Mouse (Mus musculus) layer of hippocampus, adult 2 months (tissue): Measurements from ENCODE around the gene Krt84. TPM values are rescaled to one million over a fixed set of nuclear protein-coding genes. Genes with fewer than 3 reads are reported as not detected.
"Not testable (repeated sequence)": the region's sequence is repeated elsewhere in the genome, so short reads cannot be mapped to it uniquely, and the experiment has no call there.

Source experiments
- DNase-seq, 2 experiments: peaks; one replicate each; pipeline ENCODE4 v3.0.0; 2022; ENCODE audit warnings: low spot score in 2 of 2
- H3K27ac ChIP-seq: fragments of 200-600 bp; 2 replicates; pipeline ENCODE4 v1.8.1; 2022
- H3K4me3 ChIP-seq: fragments of 200-600 bp; 2 replicates; pipeline ENCODE4 v1.8.1; 2022; ENCODE audit warnings: mild to moderate bottlenecking
- CTCF ChIP-seq: fragments of 200-600 bp; conservative IDR thresholded peaks from 2 replicates; pipeline ENCODE4 v1.8.1; 2022; ENCODE audit warnings: antibody characterized with exemption, mild to moderate bottlenecking, moderate library complexity
- total RNA-seq, 2 experiments: library from RNA; stranded (reverse); gene quantifications; 2 replicates each; pipeline ENCODE4 v1.2.3; 2021

Gene Krt84
- total RNA-seq, 2 experiments from 2014 or later, result not detected

DNA sequence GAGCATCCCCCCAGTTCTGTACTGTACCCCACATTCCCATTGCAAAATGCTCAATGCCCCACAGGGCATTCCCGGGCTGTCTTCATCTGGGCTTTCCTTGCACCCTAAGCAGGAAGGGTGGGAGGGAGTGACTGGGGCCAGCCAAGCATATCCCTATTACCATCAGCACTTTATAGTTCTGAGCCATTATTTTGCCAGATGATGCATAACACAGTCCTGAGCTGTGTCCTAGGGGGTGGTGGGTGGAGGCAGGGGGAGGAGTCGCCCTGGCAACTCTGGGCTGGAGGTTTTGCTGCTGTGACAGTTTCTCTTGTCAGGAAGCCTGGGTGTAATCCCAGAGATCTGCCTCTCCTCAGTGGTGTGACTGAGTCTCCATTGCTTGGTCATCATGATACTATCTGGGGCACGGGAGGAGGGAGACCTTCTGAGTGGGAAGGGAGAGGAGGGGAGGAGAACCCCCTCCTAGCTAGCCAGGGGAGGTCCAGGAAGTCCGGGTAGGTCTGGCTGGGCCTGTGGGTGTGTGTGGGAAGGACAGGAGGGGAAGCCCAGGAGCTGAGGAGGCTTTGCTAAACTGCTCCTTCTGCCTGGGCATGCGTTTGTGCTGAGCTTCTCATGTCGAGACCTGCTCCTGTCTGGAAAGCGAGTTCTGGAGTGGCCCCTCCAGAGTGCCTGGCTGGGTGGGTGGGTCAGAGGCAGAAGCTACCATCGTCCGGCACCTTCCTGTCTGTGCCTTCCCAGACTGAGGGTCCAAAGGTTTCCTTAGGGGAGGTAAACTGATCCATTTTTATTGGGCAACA, 3.6 kb upstream of the Krt84 start:
- DNase-seq, result no peak
- H3K4me3 ChIP-seq, result no peak overlapping the region
- TF ChIP-seq CTCF, result no peak
- H3K27ac ChIP-seq, result peak overlapping the region; percentile 32; the same call in 1 of the 2 replicates

DNA sequence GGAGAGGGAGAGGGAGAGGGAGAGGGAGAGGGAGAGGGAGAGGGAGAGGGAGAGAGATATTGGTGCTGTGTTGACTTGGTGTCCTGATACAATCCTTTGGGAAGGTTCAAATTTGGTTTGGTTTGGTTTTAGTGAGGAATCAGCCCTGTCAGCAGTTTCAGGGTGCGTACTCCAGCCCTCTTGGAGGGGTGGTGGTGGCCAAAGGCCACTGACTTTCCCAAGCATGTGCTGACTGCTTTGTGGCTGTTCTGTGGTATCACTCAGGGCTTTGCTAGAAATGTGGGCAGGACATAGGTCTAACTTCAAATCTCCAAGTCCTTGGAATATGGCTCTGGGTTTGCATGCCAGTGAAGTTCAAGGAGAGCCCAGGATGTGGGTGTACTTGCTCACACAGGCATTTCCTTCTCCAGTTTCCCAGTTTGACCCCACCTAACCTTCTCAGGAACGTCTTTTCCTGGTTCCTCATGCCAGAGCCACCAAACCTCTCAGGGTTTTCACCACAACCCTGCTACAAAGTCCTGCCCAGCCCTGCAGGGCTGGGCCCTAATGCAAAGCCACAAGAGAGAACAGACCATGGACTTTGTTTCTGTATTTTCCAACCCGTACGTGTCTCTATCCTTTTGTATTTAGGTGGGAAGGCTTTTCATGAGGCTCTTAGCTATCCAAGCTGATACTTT, 9.9 kb downstream of the Krt84 start:
- no peak for DNase-seq
- no peak for TF ChIP-seq CTCF
- H3K4me3 ChIP-seq, result no peak overlapping the region
- no peak overlapping the region for H3K27ac ChIP-seq

DNA sequence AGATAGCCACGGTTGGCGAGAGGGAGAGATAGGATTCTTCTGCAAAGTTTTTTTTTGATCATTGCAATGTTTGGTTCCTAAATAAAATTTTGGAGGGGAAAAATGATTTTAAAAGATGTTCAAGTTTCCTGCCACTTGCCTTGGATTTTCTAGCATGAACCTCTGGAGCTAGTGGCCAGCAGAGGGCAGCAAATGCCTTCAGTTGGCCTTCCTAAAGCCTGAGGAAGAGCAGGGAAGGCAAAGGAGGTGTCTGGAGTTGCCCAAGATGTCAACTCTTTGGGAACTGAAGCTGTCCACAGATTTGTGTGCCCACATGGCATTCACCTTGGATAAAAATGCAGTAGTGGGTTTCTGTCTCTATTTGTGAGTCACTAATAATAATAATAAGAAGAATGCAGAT, 12.8 kb downstream of the Krt84 start:
- H3K27ac ChIP-seq, result no peak overlapping the region
- DNase-seq, result peak; percentile 67 to 79
- H3K4me3 ChIP-seq, result no peak overlapping the region
- peak; percentile 96 for TF ChIP-seq CTCF

DNA sequence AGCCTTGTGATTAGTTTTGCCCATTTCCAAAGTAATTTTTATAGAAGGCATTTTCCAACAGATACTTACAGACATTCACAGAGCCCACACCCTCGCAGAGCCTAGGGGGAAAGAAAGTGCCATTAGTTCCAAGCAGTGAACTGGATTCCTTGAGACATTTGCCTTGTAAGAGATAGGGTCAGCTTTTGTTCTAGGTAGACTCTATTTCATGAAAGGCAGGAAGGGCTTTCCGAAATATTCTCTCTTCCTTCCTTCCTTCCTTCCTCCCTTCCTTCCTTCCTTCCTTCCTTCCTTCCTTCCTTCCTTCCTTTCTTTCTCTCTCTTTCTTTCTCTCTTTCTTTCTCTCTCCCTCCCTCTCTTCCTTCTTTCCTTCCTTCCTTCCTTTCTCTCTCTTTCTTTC, 15.5 kb downstream of the Krt84 start, which contains the start of gene Gm49425:
Gm49425 (minus strand) TSS at position 101 of the 400 bp plus-strand sequence.
- not testable (repeated sequence) for DNase-seq, H3K4me3 ChIP-seq, H3K27ac ChIP-seq

DNA sequence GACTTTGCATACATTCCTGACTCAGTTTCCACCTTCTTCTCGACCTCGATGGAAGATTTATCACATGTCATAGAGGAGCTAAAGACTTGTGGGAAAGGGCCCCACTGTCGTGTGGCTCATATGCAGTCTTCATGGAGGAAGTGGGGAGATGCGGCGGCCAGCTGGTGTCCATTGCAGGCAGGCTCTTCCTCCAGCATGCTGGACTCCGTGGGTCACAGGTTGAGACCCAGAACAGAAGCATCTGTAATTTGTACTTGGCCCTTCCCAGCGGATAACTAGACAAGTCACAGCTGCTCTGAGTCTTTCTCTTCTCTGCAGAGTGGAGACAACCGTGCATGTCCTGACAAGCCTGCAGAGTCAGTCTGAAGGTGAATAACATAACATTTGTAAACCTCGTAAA, 24.4 kb downstream of the Krt84 start:
- no peak overlapping the region for H3K4me3 ChIP-seq
- no peak for TF ChIP-seq CTCF

DNA sequence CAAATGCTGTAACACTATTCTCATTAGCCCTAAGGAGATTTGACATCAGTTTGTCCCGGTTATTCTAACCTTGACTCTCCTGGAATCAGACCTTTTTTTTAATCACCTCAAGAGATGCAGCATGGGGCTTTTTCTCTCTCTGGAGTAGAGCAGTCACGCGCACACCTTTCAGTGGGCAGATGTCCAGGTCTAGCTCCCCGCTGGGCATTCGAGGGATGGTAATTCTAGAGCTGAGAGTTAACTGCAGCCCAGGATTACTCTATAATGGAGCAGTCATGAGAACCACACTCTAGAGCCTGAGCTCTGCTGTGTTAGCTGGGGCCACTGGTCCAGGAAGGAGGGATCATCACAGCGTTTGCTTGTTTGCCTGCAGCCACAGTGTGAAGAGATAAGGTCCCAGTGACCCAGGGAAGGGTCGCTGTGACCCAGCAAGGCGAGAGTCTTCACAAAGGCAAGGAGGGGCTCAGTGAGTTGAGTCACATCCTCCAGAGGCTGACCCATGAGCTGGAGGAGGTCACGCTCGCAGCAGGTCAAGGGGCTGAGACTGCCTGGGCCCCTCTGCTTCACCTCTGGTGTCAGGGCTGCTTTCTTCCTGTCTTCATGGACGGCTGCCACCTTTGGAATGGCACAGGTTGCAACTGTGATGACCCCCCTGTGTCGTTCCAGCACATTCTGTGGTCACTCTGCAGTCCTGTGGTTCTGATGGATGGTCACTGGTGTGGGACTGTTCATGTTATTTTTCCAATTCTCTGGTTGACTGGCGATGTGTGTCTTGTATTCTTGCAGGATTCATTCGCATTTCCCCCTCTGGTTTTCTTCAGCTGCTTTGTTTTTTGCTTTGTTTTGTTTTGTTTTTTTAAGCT, 25.5 kb downstream of the Krt84 start:
- H3K27ac ChIP-seq, result no peak overlapping the region
- H3K4me3 ChIP-seq, result no peak overlapping the region
- TF ChIP-seq CTCF, result no peak
- no peak for DNase-seq

More for the DNA sequence above, 24.4 kb downstream of the Krt84 start:
- DNase-seq, result no peak
- H3K27ac ChIP-seq, result no peak overlapping the region

DNA sequence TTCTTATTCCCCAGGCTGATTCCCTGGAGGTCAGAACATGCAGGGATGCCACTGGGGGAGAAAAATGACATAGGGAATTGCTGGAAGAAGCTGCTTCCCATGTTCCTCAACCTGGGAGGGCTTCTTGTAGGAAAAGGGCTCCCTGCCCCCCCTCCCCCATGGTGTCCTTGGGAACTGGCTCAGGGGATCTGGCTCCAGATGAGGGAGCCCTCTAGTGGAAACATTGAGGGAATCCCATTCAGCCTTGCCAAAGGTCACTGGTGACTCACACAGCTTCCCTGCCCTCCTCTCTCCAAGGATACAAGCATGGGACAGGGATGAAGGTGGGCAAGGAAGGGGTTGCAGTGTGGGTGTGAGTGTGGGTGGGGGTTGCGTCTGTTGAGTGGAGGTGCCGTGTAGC, 35.4 kb downstream of the Krt84 start:
- DNase-seq, result peak; percentile 4 to 22
- Histone ChIP-seq H3K27ac (no peak overlapping the region), H3K4me3 (no peak overlapping the region)
- peak; percentile 74 for TF ChIP-seq CTCF

DNA sequence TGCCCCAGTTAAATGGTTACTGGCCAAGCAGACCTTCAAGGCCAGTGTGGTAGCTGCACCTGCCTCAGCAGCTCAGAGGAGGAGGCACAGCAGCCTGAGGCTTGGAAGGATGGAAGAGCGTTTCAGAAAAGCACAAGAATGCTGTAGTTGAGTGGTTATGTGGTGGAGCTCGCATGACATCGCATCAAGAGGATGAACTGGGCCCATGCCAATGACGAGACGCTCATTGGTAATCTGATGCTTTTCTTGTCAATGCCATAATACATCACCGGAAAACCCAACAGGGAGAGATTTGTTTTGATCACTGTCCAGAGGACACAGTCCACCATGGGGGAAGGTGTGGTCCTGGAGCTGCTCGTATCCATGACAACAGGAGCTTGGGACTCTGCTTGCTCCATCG, 37.4 kb downstream of the Krt84 start:
- TF ChIP-seq CTCF, result no peak
- DNase-seq, result no peak
- no peak overlapping the region for H3K4me3 ChIP-seq
- no peak overlapping the region for H3K27ac ChIP-seq

DNA sequence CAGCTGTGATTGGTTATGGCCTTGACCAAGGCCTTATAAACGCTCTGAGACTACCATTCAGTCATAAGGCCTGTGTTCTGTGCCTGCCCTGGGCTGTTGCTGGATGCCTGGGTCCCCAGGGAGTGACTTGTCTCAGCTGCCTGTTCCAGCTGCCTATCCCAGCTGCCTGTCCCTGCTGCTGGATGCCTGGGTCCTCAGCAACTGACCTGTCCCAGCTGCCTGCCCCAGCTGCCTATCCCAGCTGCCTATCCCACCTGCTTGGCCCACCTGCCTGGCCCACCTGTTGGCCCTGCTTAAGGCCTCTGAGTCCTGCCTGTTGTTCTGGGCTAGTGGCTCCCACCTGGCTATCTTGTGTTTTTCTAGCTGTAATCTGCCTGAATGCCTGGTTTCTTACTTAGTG, 38.4 kb downstream of the Krt84 start:
- TF ChIP-seq CTCF, result no peak
- no peak overlapping the region for H3K4me3 ChIP-seq
- no peak for DNase-seq
- H3K27ac ChIP-seq, result no peak overlapping the region

DNA sequence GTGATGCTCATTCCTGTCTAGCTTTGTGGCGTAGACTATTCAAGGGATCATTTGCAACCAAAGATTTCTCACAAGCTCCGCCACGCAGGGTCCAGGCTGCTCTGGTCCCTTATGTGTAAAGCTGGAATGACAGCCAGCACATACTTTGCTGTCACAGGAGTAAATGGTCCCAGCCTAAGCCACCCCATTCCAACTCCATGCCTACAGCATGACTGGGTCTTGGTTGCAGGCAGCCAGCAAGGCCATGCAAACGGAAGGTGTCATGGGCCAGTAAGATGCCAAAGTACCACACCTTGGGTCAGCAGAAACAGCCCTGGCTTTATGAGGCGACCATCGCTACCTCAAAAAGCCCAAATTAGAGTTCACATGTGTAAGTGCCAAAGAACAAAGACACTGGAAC, 38.9 kb downstream of the Krt84 start:
- DNase-seq, result no peak
- H3K4me3 ChIP-seq, result no peak overlapping the region
- no peak overlapping the region for H3K27ac ChIP-seq
- TF ChIP-seq CTCF, result no peak

DNA sequence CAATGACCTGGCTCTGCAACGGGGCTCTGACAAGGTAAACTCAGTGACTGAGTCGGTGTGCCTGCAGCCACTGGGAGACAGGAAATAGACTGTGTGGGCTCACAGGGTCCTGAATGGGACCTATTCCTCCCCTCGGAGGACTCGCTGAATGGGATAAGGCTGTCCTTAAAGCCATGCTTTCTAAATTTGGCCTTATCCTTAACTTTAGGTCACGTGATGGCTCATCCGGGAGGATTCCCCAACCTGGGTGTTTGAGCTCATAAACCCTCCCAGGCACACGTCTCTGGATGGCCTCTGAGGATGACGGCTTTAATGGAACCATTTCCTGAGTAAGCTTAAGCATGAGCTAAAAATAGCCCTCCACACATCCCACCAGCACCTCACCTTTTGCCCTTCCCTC, 39.9 kb downstream of the Krt84 start:
- DNase-seq, result no peak
- H3K27ac ChIP-seq, result no peak overlapping the region
- H3K4me3 ChIP-seq, result no peak overlapping the region
- TF ChIP-seq CTCF, result no peak

DNA sequence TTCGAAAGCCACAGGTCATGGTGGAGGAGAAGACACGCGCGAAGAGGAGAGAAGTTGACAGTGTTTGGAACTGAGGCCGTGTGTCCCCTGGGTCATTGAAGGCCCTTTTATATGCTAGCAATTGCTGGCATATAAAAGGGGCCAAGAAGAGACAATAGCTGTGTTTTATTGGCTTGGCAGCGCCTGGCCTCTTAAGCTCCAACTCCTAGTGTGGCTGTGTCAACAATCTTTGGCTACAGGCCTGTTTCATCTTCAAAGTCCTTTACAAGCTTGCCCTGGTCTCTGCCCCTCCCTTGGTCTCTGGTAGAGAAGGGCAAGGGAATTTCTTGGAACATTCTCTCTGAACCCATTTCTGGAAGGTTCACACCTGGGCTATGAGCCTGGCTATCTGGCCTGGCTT, 41.2 kb downstream of the Krt84 start, which contains the start of gene Krt83:
Krt83 (minus strand) TSS at position 82 of the 400 bp plus-strand sequence.
- no peak for TF ChIP-seq CTCF
- no peak for DNase-seq
- H3K4me3 ChIP-seq, result no peak within 1 kb of the TSS
- no peak within 1 kb of the TSS for H3K27ac ChIP-seq

DNA sequence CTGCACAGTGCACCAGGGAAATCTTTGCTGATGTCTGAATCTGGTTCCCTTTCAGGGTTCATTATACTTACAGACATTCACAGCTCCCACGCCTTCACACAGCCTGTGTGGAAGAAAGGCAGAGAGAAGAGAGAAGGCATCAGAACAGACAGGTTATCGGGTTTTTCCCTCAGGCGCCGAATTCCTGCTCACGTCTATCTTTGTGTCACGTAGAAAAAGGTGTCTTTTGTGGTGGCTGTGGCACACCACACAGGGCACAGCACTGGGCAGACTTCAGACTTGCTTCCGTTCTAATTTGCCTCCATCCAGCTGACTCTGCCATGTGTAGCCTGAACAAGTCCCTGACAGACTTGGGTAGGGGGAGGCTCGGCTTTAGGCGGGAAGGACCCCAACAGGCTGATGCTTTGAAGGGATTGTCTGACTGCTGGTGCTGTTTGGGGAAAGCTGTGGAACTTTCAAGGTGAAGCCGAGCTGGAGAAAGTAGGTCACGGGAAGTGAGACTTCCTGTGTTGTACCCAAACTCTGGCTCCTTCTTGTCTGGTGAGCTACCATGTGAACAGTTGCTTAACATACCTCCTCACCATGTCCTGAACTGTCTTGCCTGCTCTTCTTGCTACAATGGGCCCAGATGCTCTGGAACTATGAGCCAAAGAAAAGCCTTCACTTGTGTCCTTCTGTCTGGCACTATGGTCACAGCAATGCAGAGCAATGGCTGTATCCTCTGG, 46.5 kb downstream of the Krt84 start:
- DNase-seq, result peak in 1 of 2 experiments; percentile 8
- TF ChIP-seq CTCF, result no peak

More for the DNA sequence above, 46.5 kb downstream of the Krt84 start:
- Histone ChIP-seq H3K27ac (no peak overlapping the region), H3K4me3 (no peak overlapping the region)
